Mouse (Mus musculus) embryo, embryonic 9.5 days (tissue): ENCODE results near the gene Foxd4.
A peak's percentile ranks its signal among the peaks of the same experiment; 100 is the strongest.

ENCODE experiments used
- DNase-seq: peaks from one replicate; pipeline ENCODE4 v3.0.0-alpha.2; 2017; ENCODE audit errors: extremely low spot score

Gene Foxd4

DNA sequence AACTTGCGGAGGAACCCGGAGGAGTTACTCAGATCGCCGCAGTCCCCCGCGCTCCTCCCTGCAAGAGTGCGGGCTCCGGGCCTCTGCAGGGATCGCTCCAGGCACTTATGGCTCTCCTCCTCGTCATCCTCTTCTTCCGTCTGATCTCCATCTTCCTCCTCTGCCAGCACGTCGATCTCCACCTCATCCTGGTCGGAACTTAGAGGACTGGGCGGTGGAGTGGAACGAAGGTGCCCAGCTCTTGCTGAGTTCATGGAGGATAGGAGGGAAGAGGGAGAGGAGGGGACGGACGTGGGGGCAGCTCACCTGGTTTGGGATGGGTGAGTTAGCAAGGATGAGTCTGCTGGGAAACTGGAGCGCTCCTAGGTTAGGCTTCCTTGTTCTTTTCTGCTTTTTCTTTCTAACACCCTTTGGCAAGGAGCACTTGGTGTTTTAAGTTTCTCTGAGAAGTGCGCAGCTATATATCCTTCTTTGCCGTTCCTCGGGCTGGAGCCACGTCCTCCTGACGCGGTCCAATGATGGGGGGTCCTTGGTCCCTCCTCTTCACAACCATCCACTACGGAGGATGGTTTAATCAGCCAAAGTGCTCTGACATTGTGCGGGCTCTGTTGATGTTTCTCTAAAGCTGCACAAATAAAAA, at the start of gene Foxd4:
TSS of gene Foxd4 (minus strand) at position 617 of the 640 bp plus-strand sequence.
- no peak for DNase-seq

DNA sequence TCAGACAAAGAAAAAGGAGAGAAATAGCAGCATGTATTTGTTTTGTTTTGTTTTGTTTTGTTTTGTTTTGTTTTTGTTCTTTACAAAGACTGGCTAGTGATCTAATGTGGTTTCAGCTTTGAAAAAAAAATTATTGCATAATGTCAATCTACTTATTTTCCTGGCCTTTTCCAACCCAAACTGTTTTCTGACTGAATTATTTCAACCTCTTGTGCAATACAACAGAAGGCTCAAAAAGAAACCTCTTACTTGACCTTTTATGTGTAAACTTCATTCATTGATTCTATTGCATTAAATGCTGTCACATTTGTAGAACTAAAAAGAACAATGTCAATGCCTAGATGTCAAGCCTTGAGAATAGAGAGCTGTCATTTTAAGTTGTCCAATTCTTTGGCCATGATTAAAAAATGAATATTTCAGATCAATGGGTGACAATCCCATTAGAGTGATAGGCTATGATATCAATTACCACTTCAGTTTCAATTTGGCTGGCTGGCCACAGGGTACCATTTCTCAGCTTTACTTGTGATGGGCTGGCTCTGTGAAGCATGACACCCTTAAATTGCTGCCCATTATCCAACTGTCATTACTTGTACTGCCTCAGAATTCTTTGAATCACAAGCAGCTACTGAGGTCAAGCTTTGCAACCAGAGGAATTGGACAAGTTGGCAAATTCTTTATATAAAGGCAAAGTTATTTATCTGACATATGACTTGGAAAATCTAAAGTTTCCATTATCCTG, 44.7 kb upstream of the Foxd4 start:
- DNase-seq = peak; percentile 12

DNA sequence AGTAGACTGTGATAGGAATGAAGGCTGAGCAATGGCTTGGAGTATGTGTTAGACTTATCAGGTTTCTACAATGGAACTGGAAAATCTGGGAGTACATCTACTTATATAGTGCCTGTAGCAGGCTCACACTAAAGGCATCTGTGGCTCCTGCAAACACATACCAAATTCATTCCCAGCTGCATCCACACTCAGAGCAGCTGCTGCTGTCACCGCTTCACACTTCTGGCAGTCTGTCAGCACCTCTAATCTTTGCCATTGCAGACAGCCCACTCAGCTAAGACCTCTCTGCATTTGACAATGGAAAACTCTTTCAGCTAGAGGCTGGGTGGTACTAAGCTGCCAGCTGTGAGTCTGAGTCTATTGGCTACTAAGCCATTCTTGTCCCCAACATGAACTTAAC, 36.1 kb upstream of the Foxd4 start:
- no peak for DNase-seq

DNA sequence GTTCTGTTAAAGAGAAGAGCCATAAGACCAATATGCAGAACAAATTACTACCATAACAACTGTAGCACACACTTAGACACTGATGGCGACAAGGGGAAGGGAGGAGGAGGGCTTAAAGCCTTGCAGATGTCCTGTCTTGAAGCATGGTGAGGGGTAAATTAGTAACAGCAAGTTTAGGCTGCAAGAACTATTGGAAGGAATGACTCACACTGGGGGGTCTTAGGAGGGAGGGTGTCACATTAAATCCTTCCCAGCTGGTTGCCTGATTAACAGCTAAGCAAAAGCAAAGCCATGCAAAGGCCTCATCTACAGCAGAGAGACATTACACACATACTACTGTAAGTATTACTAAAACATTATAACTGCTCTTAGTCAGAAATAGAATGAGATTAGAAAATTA, 28.0 kb upstream of the Foxd4 start:
- no peak for DNase-seq

DNA sequence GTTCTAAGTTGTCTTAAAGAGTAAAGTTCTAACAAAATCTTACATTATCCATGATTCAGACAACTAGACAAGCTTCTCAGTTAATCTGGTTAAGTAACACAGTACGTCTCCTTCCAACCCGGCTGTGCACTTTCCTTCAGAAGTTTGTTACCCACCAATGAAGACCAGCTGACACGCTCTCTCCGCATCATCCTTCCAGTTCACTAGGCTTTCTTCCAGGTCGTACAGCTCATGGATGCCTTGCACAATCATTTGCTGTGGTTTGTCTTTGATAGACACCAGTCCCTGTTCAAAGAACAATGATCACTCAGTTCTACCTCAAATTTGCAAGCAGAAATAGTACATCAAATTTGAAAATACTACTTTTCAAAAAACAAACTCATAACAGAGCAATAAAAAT, 19.9 kb upstream of the Foxd4 start:
- no peak for DNase-seq

DNA sequence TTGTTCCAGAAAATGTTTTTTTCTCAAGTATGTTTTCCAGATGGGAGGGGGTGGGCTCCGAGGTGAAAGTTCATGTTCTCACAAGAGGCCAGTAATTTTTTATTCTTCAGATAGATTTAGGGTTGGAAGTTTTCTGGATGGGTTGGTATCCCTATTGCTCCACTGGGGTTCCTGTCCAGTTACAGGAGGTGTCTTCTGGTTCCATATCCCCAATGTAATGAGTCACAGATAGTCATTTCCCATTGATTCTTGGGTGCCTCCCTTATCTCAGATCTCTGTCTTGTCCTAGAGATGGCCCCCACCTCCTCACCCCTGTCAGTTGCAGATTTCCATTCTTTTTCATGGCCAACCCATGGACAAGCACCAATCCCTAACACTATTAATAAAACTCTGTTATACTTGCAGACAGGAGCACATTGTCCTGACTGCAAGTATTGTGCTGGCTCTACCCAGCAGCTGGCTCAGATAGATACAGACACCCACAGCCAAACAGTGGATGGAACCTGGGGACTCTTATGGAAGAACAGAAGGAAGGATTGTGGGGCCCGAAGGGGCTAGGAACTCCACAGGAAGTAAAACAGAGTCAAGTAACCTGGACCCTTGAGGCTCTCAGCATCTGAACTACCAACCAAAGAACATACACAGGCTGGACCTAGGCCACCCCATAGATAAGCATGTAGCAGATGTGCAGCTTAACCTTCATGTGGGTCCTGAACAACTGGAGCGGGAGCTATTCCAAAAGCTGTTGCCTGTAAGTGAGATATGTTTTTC, 7.6 kb upstream of the Foxd4 start:
- DNase-seq = no peak

DNA sequence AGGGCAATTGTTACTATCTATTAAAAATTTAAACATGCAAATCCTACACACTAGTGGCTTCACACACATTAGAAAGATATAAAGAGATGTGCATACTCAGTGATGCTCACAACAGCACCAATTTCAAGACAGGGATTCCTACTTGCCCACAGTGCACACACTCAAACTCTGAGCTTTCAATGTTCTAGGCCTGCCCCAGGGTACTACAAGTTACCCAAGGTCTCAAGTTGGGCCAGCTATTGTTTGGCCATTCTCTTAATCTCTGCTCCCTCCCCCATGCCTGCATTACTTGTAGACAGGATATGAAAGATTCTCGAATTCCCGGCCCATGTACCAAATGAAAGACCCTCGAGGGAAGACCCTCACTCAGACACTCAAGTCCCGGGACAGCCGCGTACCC, 6.7 kb upstream of the Foxd4 start:
- no peak for DNase-seq

DNA sequence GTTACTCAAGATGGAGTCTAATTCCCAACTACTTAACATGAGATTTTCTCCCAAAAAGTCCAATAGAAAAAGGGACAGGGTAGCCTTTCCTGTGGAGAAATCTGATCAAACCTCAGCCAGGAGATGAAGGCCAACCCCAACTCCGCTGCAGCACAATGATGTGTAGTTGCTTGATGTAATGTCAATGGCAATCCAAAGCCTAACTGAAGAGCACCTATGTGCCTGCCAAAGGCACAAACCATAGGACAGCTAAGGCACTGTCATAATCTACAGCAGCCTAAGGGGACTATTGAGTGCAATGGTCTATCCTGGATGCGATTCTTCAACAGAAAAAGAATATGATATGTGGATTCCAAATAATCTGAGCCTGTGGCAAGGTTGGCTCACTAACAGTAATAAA, 1.8 kb upstream of the Foxd4 start:
- no peak for DNase-seq

DNA sequence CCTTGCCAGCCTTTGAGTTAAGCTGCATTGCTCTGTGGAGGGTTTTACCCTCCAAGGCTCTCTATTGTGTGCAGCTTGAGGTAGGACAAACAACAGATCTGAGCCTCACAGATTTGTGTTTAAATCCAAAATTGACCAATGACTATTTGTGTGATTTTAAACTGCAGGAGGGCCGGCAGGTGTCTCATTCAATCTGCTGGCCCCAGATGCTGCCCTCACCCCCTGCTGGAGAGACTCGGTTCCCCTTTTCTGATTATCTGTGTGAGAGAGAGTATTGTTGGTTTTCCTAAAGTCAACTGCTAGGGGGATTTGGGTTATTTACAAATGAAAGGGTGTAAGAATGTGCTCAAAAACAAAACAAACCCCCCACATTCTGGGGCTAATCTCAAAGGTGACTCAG, 1.3 kb upstream of the Foxd4 start:
- DNase-seq = no peak

DNA sequence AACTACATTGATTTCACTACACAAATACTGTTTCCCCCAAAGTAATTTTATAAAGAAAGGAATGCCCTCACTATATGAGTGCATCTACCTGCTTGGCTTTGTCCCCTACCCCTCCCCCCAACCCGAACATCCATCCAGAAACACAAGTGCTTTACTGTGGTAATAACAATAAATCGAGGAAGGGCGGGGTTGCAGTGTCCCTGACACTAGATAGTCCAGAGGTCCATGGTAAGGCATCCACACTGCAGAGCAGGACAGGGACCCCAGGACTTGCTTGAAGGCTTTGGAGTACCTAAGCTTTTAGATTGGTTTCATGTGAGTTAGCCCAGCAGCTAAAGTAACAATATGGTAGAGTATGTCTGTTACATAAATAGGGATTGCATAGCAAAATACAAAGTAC, 669 bp upstream of the Foxd4 start:
- DNase-seq = no peak

DNA sequence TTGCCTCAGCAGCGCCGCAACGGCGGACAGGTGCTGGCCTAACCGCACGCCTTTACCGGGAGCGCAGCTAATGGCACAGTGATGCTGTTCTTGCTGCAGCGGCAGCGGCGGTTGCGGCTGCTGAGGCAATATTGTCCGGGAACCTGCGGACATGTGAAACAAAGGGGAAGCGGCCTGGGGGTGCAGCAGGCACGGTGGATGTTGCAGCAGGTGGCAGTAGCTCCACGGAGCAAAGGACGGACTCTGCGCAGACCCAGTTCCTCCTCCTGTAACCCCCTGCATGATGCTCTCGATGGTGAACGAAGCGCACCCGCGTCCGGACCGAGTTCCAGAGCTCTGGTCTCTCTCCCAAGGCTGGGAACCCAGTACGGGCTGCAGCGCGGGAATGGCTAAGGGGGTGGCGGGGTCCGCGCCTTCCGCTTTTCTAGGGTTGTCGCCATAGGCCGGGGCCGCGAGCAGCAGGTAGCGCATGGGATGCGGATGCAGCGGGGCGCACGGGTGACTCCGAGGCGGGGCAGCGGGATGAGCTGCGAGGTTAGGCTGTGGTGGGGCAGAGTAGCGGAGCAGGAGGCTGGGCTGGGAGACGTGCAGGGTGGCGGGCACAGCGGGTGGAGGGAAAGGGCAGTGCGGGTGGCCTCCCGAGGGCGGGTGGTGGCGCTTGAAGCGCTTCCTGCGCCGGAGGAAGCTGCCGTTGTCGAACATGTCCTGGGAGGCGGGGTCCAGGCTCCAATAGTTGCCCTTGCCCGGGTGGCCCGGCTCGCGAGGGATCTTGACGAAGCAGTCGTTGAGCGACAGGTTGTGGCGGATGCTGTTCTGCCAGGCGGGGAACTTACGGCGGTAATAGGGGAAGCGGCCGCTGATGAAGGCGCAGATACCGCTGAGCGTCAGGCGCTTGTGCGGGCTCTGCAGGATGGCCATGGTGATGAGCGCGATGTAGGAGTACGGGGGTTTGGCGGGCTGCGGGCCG, 1.1 kb downstream of the Foxd4 start:
- peak; percentile 66 for DNase-seq

DNA sequence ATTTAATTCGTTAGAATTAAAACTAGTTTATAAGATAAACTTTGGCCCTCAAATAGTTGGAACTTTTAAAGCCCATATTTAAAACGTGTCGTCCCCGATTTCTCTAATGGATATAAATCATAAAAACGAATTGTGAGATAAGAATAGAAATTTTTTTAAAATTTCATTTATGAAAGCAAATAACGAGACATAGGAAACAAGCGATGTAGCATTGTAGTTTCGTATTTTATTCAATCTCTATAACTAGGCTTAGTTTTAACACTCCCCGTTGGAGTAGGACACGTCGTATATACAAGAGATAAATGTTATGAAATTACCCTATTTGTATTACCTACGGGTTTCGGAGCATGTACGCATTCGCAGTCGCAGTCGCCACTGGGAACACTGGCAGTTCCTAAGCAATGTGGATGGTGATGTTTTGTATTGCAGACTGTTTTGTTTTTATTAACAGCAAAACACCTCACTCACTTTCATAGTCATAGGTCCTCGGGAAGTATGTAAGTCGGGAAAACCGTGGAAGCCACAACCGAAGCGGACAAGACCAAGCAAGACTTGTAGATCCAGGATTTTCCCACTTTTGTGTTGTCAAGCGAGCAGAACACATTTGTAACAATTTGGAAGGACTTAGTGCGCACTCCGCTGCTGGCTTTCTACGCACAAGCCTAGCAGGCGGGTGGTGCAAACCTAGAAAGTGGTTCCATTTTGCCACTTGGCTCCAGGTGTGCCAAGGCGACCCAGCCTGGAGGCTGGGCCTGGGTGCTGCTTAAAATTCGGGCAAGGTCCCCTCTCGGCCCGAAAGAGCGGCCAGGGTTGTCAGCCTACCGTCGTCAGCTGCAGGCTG, 2.0 kb downstream of the Foxd4 start:
- DNase-seq = peak; percentile 53

DNA sequence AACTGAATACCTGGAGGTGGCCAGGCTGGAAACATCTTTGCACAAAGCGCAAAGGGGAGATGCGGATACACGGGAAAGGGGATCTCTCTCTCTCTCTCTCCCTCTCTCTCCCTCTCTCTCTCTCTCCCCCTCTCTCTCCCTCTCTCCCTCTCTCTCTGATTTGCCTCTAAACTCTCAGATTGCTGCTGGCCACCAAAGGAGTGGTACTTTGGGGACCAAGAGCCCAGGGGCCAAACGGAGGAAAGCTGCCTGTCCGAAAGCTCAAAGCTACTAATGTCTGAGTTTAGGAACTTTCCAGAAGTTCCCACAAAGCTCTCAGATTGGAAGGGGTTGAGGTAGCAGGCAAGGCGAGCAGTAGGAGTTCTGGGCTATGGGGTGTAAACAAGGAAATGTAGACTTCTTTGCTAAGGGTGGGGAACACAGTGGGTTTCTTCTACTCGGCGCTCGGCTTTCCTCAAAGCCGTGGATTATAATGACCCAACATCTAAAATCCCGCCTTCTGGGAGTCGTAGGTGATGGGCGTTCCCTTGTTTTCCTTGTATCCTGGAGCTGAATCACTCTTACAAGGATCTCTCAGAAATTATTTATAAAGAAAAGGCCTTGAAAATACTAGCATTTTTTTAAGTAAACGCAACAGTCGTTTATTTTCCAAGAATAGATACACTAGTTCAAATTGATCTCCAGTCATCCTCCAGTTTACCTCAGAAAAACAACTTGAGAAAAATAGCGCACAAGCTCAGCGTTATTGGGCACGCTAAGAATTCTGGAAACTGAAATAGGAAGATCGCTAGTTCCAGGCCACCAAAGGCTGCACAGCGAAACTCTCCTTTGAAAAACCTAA, 2.9 kb downstream of the Foxd4 start:
- peak; percentile 49 for DNase-seq

DNA sequence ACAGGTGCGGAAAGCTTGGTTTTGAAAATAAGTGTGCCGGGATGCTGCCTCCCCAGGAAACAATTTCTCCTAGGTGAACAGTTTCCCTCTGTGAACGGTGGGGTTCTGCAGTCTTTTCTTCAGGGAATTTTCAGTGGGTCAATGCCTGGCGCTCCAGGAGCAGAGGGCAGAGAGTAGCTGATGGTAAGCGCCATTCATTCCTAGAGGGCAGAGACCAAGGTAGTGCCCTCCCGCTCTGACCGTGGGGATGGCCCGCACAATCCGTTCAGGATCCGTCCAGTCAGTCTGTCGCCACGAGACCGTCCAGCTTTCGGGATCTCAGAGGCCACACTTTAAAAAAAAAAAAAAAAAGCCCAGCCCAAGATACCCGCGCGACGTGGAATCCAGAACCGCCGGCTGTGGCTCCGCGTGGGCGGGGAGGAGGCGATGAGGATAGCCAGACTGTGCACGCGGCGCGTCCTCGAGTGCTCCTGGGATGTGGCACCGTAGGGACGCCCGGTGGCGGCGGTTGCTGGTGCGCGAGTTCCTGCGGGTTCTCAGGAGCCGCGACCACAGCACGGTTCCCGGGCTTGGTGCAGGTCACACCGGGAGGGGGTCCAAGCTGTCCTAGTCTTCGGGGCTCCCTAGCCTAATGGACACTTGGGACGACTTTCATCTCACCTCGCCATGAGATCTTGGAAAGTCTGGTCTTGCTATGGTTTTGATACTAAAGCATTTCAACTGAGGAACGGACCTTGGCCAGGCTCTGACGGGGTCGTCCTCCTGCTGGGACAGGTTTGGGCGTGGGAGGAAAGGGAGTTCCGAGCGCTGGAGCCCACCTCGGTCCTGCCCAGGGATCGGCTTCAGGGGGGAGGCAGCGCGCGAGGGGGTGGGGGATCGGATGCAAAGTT, 3.7 kb downstream of the Foxd4 start:
- DNase-seq = peak; percentile 22

DNA sequence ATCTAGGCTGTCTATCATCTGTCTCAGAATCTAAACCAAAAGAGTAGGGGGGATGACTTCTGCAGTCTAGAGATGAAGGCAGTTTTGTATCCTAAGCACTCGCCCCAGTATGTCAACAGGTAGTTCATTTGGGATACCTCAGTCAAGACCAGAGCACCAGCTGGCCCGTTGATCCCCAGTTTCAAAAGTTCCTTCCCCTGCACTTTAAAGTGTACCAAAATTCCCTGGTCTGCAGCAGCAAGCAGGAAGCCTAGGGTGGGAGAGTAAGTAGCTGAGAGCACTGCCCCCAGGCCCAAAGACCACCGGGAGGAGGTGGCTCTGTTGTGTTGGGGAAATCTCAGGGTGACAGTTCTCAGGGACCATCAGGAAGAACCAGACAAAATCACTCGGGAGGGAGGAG, 4.5 kb downstream of the Foxd4 start:
- DNase-seq = no peak

DNA sequence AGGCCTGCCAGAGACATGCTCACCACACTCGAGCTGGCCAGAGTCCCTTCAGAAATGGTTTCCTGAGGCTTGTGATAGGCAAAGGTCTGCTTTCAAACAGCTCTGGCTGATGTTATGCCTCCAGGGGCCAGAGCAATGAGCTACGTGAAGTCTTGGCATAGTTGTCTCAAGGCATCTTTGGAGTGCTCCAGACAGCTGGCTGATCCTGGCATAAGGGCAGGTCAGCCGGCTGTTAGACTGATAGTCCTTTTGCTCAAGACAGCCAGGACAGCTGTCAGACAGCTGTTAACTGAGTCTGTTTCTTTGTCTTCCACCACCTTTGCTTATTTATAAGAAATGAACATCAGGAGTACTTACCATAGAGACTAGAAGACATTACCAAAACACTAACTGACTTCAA, 14.1 kb downstream of the Foxd4 start:
- no peak for DNase-seq

DNA sequence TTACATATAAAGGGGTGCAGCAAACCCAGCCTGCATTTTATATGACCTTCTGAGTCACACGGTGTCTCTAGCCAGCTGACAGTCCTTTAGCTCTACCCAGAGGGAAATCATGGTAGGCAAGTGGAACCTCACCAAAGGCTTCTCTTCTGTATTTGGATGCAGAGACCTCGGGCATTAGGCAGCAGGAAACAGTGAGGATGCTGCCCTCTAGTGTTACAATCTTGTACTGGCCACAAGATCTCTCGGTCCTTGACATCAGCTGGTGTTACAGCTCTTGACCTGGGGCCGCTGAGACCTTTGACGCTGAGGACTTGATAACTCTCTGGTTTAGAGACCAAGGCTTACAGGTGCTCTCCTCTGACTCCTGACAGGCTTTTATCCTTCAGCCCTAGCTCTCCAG, 15.5 kb downstream of the Foxd4 start:
- DNase-seq = peak; percentile 68

DNA sequence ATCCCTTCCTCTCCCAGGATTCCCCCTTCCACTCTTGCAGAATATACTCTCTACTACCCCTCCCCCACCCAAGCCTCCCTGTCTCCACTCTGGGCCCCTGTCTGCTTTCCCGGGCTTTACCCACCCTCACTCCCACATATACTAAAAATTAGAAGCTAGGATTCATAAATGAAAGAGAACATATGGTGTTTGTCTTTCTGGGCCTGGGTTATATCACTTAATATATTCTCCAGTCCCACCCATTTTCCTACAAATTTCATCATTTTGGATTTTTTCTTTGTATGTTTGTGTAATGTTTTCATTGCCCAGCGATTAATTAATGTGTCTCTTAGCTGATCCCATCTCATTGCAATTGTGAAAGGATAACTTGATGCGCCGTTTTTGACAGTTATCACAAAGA, 19.8 kb downstream of the Foxd4 start:
- no peak for DNase-seq
